Mouse (Mus musculus): ENCODE measurements at regions not wholly inside any gene's neighbourhood (a gene's known extent, or its start where the extent isn't known, plus 50 kb on each side); places are given as distances from the start of the nearest gene placed in this dataset.

DNA sequence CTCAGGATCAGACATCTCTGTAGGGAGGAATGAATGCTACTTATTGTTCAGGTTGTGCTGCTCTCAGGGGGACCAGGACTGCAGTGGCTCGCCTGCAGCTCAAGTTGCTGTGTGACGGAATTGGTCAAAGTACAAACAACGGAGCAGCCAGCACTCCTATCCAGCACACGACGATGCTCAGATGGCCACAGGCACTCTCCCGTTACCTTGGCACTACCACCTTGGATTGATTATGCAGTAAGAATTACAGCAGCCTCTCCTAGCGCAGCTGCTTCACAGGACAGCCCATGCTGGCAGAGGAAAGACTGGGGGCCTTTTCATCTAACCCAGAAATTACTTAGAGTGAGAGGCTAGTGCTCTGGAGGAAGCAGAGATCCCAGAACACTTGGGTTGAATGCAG, 226.5 kb downstream of the Maf start:
- no peak for DNase-seq (ENCODE audit: low spot score in 2 of 2)

- no peak for DNase-seq (ENCODE audit: low spot score in 2 of 2)
Measured at GRCm38 (mm10) chr8:115478406-115479060, 229.1 kb downstream of the Maf start.

GRCm38 (mm10) chr8:115476071-115476470, 231.5 kb downstream of the Maf start:
- DNase-seq (ENCODE audit: low spot score in 2 of 2): no peak

DNA sequence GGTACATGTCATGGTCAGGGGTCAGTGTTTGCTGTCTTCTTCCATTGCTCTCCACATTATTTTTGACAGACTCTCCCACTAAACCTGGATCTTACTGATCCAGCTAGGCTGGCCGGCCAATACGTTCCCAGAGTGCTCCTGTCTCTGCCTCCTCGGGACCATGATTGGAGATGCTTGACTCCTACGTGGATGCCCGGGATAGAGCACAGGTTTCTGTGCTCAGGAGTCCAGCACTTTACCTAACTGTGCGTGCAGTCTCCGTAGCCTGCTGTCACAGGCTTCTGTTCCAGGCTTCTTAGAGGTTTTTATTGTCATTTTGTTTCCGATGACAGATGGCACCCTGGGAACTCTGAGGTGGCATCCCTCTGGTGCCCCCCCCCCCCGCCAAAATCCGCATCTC, 232.4 kb downstream of the Maf start:
- no peak for DNase-seq (ENCODE audit: low spot score in 2 of 2)

DNA sequence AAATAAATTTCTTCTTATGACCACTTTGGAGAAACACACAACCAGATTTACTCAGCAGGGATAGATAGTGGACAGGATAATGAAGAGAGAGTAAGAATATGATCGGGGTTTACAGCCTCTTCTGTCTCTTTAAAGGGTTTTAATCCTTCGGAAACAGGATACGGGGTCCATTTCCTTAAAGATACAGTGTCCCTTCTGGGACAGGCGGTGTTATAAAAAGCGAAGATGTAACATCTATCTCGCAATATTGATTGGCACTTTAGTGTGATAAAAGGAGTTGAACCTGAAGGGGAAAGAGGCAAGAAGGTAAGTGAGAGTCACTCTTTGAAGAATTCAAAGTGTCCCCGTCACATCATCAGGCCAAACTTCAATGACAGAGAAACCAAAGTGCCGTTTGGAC, 233.6 kb downstream of the Maf start:
- no peak for DNase-seq (ENCODE audit: low spot score in 2 of 2)

- no peak for DNase-seq (ENCODE audit: low spot score in 2 of 2)
Measured at GRCm38 (mm10) chr8:115466553-115466952, 241.0 kb downstream of the Maf start.

GRCm38 (mm10) chr8:115466122-115466521, 241.5 kb downstream of the Maf start:
- DNase-seq (ENCODE audit: low spot score in 2 of 2): no peak

DNA sequence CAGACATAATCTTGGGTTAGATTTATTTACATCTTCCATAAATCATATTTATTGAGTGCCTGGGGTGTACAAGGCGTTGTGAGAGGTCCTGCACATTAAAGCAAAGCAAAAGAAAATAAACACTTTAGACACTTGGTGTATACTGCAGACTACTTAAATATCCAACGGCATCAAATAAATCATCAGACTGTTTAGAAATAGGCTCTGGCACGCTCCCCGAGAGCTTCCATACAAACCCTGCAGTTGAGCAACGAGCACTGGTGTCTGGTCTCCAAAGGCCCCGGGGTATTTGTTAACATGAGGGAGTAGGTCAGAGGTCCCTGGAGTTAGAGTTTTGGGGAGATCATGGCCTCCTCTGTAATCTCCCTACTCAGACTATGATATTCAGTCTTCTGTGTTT, 244.9 kb downstream of the Maf start:
- no peak for DNase-seq (ENCODE audit: low spot score in 2 of 2)

DNA sequence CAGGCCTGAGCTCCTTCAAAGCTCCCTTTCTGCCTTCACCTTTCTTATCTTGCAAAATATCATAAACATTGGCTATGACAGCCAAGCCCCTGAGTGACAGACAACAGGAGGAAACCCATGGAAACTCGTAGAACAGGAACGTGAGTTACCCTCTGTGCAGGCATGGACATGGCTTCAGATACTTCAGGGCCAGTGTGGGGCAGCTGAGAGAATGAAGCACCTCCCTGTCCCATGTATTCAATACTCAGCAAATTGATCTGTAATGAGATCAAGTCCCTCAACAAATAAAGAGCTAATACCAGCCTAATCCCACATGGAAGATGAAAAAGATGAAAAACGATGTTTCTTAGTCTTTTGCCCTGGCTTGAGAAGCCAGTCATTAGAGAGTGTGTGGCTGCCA, 249.5 kb downstream of the Maf start:
- no peak for DNase-seq (ENCODE audit: low spot score in 2 of 2)

GRCm38 (mm10) chr8:115450789-115451188, 256.8 kb downstream of the Maf start:
- no peak for DNase-seq (ENCODE audit: low spot score in 2 of 2)

DNA sequence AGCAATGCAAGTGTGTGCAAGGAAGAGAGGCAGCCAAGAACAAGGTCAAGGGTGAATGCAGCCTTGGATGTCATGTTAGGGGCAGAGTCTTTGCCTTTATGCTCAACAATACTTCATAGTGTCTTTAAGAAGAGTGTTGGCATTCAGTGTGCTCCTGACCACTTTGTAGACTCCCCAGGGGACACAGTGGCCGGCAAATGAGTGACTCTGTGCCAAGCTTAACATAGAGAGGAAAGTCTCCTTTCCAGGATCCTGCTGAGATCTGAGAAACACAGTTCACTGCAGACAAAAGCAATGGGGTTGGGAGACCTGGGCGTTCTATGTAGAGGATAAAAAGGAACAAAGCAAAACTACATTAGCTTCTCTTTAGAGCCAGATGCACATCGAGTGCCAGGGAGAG, 259.2 kb downstream of the Maf start:
- no peak for DNase-seq (ENCODE audit: low spot score in 2 of 2)

GRCm38 (mm10) chr8:115444519-115444918, 263.1 kb downstream of the Maf start:
- DNase-seq (ENCODE audit: low spot score in 2 of 2): no peak

DNA sequence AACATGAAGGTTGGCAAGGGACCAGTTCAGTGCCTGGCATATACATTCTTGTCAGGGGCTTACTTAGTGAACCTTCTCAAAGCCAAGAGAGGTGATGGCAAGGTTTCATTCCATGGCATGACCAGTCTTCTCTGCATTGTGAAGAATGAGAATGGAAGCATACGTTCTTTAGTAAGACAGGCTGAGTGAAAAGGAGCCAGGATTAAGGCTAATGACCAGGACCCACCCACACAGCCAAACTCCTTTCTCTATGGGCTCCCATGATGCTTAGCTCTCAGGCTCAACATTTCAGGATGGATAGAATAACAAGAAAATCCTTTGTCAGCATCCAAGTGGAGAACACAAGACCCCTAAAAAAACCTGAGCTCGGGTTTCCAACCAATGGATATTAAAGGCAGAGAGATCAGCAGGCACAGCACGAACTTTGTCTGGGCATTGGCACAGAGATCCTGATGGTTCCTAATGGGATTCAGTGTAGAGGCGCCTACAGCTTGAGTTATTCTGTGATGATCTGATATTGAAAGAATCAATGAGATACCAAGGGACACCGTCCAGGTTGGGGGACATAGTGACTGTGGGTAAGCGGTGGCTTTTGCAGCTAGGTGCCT, 265.5 kb downstream of the Maf start:
- no peak for DNase-seq (ENCODE audit: low spot score in 2 of 2)

- no peak for DNase-seq (ENCODE audit: low spot score in 2 of 2)
Measured at GRCm38 (mm10) chr8:115441323-115441722, 266.3 kb downstream of the Maf start.

DNA sequence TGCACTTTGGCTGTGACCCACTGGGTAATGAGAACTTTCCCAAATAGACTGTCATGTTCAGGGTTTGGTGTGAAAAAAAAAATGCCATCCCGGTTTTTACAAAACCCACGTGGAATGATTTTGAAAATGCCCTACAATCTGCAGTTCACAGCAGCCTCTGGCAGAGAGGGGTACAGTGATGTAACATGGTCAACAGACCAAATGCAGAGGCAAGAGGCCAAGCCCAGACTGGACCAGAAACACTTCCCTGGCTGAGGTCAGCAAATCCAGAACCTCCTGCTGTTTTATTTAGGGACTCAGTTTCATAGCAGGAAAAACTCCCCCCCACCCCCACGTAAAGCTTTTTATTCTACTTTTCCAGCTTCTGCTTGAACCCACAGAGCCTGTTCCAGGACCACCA, 267.4 kb downstream of the Maf start:
- DNase-seq (ENCODE audit: low spot score in 2 of 2): no peak

DNA sequence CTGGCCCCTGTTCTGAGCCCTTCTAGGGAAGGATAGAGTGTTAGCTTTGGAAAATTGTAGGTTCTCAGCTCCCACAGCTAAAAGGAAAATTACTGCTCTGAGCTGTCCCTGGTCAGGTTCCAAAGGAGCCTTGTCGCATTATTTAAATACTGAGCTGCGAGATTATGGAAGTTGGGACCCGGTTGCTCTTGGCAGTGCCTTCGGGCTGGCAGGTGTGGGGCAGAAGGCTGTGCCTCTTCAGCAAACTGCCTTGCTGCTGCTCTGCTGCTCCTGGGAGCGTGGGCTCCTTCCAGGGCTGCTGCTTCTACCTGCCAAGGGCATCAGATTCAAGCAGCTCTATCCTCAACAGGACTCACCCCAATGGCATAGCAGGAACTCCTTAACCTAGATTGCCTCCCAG, 268.1 kb downstream of the Maf start:
- no peak for DNase-seq (ENCODE audit: low spot score in 2 of 2)

DNA sequence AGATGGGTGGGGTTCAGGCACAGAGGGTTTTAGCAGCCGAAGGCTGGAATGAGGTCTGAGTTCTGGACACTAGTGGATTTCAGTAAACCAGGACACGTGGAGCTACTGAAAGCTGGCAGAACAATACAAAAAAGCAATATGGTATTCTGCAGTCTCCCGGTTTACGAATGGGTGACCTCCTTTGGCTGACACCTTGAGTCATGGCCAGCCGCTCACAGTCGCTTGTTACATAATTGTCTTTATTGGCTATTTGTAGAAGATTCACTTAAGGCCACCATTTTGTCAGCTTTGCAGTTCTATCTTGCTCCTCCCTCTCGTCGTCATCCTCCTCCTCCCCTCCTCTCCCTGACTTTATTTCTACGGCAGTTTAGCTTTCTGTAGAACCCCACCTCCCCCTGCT, 269.6 kb downstream of the Maf start:
- no peak for DNase-seq (ENCODE audit: low spot score in 2 of 2)

- DNase-seq (ENCODE audit: low spot score in 2 of 2): no peak
Measured at GRCm38 (mm10) chr8:115436356-115436721, 271.3 kb downstream of the Maf start.

DNA sequence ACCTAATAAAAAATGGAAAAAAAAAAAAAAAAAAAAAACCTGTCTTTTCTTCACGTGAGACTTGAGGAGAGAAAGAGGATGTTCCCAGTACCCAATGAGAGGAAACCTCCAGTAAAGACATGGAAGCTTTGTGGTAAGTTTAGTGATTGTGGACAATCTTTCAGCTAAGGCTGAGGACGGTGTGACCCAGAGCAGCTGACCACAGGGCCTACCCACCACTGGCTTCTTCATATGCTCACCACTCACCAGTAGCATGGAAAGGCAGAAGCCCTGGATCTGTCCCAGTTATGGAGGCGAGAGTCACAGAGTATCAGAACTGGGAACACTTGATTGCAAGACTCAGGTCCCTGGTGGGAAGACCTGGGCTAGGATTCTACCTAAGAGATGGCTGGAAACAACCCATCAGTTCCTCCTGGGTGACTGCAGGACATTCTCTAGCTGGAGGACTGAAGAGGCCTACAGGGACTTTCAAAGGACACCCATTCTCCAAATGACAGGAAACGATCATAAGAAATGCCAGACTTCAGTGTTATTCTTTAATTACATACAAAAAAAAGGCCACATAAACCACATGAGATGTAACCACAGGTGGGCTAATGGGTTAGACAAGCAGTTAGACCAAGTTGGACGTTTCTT, 271.8 kb downstream of the Maf start:
- no peak for DNase-seq (ENCODE audit: low spot score in 2 of 2)

GRCm38 (mm10) chr8:115432396-115433040, 275.1 kb downstream of the Maf start:
- DNase-seq (ENCODE audit: low spot score in 2 of 2): peak in 1 of 2 experiments; percentile 22

- DNase-seq (ENCODE audit: low spot score in 2 of 2): no peak
Measured at GRCm38 (mm10) chr8:115430793-115431192, 276.8 kb downstream of the Maf start.

- no peak for DNase-seq (ENCODE audit: low spot score in 2 of 2)
Measured at GRCm38 (mm10) chr8:115429291-115429883, 278.2 kb downstream of the Maf start.
